Mouse (Mus musculus) regulatory T cell (primary cell): ENCODE measurements around the gene Zmym6.

Experiments used
- in situ Hi-C: fragments of 300-600 bp; cut with MboI, MseI; formaldehyde crosslinking; loops from one replicate; pipeline ENCODE4 v1.15.1; 2025; ENCODE audit warnings: high pct_unique_total_duplicates

Zmym6 gene

DNA sequence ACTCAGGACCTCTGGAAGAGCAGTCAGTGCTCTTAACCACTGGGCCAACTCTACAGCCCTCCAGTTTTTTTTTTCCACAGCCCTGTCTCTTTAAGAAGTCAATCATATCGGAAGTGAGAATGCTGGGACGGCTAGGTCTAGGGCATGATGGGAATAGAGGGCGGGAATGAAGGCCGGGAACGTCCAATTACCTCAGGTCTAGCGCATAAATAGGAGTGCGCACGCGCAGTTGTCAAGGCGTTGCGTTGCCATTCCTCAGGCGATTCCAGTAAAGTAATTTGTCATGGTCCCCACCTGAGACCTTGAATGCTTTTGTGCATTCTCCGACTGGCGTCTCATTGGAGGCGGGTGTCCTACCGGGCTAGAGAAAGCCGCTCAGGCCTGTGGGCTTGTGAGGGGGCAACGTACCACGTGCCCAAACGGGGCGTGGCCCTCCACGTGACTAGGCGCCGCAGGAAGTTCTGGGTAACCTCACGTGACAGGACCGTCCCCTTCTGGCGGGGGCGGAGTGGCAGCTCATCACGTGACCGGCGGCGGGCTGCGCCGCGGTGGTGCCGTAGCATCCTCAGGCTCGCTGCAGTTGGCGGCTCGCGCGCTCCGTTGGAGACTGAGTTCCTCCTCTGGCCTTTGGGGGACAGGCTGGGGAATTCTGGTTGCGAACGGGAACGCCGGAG, at the start of gene Zmym6:
Gene Zmym6 (plus strand): TSS at position 509 of the 674 bp plus-strand sequence.
- in situ Hi-C loops: no loop called here

DNA sequence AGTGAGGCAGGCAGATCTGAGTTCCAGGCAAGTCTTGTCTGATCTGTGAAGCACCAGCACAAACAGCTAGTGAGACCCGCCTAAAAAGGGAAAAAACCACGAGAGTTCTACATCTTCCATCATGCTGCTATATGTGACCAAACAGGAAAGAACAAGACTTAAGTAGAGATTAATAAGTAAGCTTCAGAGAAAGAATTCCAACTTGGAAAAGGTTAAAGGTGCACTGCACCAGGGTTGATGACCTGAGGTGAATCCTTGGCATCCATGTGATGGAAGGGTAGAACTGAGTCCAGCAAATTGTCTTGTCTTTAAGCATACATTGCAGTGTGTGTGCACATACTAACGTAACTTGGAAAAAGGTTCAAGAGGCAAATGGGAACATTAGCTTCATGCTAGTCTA, 40.0 kb upstream of the Zmym6 start:
- in situ Hi-C loops: loop anchor here (5.0 kb wide), 1 partner anchor 215 kb away; no protein-coding TSS in a partner anchor

DNA sequence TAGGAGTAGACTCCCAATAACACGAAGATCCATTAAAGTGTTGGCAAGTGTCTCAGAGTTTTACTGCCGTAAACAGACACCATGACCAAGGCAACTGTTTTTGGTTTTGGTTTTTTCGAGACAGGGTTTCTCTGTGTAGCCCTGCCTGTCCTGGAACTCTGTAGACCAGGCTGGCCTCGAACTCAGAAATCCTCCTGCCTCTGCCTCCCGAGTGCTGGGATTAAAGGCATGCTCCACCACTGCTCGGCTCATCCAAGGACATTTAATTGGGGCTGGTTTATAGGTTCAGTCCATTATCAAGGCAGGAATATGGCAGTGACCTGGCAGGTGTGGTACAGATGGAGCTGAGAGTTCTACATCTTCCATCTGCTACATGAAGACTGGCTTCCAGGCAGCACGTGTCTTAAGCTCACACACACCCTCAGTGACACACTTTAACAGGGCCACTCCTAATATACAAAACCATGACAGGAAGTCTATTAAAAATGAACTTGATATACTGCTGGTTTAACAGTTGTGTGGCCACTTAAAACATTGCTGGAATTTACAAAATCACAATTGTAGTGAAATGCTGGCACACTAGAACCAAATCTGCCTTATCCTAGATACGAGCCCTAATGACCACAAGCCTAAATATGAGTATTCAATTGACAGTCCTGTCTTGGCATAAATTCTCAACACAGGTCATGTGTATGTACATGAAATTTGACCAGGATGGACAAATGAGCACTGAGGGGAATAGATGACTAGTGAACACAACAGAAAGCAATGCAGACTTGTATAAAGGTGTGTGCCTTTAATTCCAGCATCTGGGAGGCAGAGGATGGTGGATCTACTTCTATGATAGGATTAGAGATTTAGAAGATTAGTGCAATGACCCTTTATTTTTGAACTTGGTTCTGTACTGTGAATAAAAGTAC, 39.0 kb upstream of the Zmym6 start:
- in situ Hi-C loops: loop anchor here (5.0 kb wide), 1 partner anchor 214 kb away; no protein-coding TSS in a partner anchor

DNA sequence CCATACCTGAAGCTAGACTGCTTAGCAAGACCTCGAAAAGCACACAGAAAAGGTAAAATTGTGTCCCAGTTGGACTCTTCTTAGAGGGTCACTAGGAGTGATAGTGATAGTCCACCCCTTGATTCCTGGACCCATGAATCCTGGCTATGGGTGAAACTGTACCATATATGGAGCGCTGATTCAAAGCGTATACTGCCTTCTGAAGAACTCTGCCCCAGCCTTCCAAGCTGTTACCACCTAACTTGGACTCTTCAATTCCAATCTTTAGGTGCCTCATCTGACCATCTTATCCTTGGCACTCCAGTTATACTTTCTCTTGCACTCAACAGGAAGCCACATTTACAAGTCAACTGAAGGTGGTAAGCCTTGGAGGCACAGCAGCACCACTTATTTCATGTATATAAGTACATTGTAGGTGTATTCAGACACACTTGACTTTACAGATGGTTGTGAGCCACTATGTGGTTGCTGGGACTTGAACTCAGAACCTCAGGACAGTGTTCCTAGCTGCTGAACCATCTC, 38.3 kb upstream of the Zmym6 start:
- in situ Hi-C loops: loop anchor here (5.0 kb wide), 1 partner anchor 213 kb away; no protein-coding TSS in a partner anchor

DNA sequence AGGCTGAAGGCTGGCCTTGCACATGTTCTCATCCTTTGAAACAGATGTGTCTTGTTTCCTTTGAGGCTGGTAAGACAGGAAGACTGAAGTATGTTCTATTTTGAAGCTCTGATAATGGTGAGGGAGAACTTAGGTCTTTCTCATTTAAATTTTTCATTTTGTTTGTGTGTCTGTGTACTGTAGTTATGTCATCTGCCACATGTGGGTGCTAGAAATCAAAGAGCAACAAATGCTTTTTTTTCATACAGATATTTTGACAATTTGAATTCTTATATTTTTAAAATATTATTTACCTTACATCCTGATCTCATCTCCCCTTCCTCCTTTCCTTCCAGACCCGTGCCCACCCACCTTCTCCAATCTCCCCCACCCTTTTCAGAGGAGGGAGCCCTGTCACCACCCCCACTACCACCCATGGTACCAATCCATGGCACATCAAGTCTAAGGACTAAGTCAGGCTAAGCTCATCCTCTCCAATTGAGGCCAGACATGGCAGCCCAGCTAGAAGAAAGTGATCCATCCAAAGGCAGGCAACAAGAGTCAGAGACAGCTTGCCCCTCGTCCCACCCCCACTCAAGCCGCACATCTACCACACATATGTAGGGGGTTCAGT, 37.2 kb upstream of the Zmym6 start:
- in situ Hi-C loops: loop anchor here (5.0 kb wide), 1 partner anchor 212 kb away; no protein-coding TSS in a partner anchor

- in situ Hi-C loops: no loop called here
Measured at GRCm38 (mm10) chr4:127043540-127043939, 33.6 kb upstream of the Zmym6 start.

DNA sequence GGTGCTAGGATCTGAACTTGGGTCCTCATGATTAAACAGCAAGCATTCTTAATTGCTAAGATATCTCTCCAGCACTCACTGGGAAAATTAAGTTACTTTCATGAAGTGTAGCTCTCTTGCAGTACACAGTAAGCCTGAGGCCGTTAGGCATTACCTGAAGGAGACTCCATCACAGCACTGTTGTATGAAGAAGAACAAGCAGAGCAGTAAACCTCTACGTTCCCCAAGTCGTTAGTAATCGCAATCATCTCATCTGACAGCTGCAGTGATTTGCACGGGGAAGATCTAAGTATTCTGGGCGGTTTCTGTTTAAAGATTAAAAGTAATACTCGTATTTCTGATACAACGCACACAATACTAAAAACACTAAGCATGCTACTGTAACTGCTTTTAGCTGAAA, 26.1 kb upstream of the Zmym6 start:
- in situ Hi-C loops: no loop called here

DNA sequence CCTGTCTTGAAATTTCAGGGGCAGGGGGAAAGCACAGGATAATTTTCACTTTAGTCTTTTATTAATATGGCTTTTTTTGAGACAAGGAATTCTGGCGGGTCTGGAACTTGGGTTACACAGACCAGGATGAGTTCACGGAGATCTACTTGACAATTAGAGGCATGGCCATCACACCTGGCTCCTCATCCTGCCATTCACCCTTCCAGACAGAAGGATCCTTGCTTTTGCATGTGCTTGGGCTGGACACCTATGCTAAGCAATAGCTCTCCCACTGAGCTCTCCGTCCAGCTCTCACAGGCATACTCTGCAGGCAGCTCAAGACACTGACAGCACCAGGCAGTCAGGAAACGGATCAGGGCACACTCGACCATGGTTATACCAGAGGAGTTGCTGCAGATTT, 24.1 kb upstream of the Zmym6 start:
- in situ Hi-C loops: no loop called here

DNA sequence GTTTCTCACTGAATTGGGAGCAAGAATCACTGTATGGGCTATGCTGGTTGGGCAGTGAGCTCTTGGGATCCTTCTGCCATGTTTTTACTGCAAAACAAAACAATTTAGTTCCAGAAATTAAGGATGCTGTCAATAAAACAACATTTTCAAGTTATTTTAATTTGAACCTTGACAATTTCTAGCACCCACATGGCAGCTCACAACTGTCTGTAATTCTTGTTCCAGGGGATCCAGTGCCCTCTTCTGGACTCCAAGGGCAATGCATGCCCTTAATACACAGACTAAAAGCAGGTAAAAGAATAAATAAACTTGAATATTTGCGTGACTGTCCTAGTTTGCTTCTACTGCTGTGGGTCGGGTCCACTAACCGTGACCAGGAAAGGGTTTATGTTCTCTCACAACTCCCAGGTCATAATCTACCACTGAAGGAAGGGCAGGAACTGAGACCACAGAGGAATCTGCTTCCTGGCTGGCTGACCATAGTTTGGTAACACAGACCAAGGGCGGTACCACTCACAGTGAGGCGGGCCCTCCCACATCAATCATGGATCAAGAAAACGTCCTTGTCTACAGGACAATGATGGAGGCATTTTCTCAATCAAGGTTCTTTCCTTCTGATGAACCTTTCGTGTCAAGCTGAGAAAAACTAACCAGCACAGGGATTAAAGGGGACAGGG, 22.5 kb upstream of the Zmym6 start:
- in situ Hi-C loops: no loop called here

DNA sequence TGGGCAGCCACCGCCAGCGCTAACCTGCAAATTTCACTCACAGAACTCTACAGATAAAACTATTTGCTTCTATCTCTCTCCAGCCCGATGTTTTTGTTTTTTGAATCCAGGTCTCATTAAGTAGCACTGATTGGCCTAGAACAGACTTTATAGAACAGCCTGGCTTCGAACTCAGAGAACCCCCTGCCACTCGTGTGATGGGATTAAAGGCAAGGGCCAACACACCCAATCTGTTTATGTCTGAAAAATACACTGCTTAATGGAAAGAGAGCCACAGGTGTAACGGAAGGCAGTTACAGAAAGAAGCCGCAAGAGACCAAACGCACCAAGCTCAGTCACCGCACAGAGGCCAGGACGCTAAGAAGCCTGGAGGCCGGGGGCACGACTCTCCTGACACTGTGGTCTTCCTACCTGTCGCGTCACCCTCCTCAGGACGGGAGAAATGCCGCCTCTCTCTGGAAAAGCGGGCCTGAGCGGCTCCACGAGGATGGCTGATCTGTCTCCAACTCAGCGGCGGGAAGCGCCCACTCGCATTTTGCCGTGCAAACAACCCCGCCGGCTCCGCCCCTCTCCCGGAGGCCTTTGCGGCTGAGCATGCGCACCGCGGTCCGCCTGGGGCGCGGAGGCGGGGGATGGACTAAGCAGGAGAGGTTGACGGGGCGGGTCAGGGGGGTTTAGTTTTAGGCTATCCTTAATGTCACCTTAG, 16.4 kb upstream of the Zmym6 start, which contains the start of gene Zmym1:
Gene Zmym1 (minus strand): TSS at position 568 of the 706 bp plus-strand sequence.
- in situ Hi-C loops: no loop called here

GRCm38 (mm10) chr4:127064051-127064450, 13.1 kb upstream of the Zmym6 start:
- in situ Hi-C loops: no loop called here

GRCm38 (mm10) chr4:127074915-127075314, 2.3 kb upstream of the Zmym6 start:
- in situ Hi-C loops: no loop called here

DNA sequence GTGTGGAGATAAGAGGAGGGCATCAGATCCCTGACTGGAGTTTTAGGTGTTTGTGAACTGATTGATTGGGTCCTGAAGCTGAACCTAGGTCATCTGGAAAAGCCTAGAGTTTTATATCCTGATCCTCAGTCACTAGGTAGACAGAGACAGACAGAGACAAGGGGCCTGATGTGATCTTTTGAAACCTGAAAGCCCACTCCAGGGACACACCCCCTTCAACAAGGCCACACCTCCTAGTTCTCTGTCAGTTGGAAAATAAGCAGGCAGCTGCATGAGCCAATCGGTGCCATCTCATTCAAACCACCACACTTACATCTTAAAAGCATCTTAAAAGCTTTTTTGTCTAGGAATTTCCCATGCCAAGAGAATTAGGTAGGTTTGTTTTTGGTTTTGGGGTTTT, 3.6 kb downstream of the Zmym6 start:
- in situ Hi-C loops: no loop called here

DNA sequence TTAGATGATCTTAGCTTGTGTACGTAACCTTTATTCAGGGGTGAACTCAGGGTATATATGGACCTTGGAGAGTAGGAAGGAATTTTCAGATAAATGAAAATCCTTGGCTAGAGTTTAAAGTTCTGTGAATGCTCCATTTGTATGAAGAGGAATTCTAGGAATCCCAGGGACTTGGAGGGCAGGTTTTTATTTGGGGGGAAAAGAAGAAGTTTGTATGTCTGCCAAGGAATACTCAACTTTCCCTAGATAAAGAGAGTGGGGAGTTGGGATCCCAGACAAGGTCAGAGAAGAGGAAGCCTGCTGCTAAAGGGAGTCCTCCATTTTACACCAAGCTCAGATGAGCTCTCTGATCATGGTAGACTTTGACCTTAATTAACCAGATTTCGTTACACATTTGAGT, 5.9 kb downstream of the Zmym6 start:
- in situ Hi-C loops: no loop called here

- in situ Hi-C loops: no loop called here
Measured at GRCm38 (mm10) chr4:127085761-127086160, 8.6 kb downstream of the Zmym6 start.

DNA sequence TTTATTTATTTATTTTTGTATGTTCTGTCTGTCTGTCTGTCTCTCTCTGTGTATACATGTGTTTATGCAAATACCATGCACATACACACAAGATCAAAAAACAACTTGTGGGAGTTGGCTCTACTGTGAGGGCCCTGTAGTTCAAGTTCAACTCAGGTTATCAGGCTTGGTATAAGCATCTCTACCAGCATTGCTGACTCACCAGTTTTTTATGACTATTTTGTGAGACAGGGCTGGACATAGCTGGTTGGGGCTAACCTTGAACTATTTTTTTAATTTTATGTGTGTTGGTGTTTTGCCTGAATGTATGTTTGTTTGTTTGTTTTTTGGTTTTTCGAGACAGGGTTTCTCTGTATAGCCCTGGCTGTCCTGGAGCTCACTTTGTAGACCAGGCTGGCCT, 14.0 kb downstream of the Zmym6 start:
- in situ Hi-C loops: loop anchor here (10.0 kb wide), 1 partner anchor 594 kb away; no protein-coding TSS in a partner anchor

- in situ Hi-C loops: loop anchor here (10.0 kb wide), 1 partner anchor 590 kb away; no protein-coding TSS in a partner anchor
Measured at GRCm38 (mm10) chr4:127095090-127095489, 17.9 kb downstream of the Zmym6 start.

- in situ Hi-C loops: loop anchor here (10.0 kb wide), 1 partner anchor 585 kb away; no protein-coding TSS in a partner anchor
Measured at GRCm38 (mm10) chr4:127099552-127099951, 22.4 kb downstream of the Zmym6 start.

GRCm38 (mm10) chr4:127107566-127107965, 30.4 kb downstream of the Zmym6 start:
- in situ Hi-C loops: no loop called here

DNA sequence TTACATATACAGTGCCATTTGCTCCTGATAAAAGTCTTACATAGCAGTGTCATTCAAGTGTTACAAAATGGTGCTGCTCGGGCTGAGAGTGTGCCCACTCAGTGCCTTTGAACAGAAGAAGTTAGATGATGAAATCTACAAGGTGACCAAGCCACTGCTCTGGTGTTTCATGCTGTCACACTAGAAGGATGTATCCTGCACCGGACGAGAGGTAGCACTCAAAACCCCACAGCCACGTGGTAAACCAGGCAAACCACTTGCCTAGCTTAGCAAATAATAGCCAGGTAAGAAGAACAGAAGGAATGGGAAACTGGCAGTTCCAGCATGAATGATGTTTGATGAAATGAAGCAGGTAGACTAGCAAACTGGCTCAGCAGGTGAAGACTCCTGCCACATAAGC, 33.4 kb downstream of the Zmym6 start:
- in situ Hi-C loops: no loop called here
